Mouse (Mus musculus): Measurements from ENCODE around the gene Txlna. TPM values are rescaled to one million over a fixed set of nuclear protein-coding genes. Genes with fewer than 3 reads are reported as not detected.

The Txlna gene
- polyA plus RNA-seq, 1 experiment from 2014 or later = 47.0 TPM

- Histone ChIP-seq H3K9me3 (replicated peaks; ENCODE audit: control insufficient read depth, low read length) (no peaks in the 10 kb centered on the region), H3K4me1 (ENCODE audit: control insufficient read depth, insufficient read depth, low read length) (no peaks in the 10 kb centered on the region; the same call in 1 of the 2 replicates), H3K4me3 (ENCODE audit: low read length) (no peak overlapping the region), H3K36me3 (ENCODE audit: control insufficient read depth, insufficient read depth) (peaks cover 25% of the 10 kb centered on the region), H3K27ac (ENCODE audit: low read length) (no peak overlapping the region), H3K9ac (ENCODE audit: low read length) (no peak overlapping the region), H3K27me3 (ENCODE audit: control insufficient read depth, insufficient read depth, low read length) (no peaks in the 10 kb centered on the region), H3K4me2 (ENCODE audit: low read depth, low read length) (no peak overlapping the region)
- no peak for ATAC-seq (replicated peaks; ENCODE audit: extremely low read depth, insufficient read depth, low FRiP score)
- 90% methylated on average over 3 of the region's 3 CpGs for WGBS
These were observed 20.7 kb upstream of the Txlna start for GRCm38 (mm10) chr4:129661584-129661983.

DNA sequence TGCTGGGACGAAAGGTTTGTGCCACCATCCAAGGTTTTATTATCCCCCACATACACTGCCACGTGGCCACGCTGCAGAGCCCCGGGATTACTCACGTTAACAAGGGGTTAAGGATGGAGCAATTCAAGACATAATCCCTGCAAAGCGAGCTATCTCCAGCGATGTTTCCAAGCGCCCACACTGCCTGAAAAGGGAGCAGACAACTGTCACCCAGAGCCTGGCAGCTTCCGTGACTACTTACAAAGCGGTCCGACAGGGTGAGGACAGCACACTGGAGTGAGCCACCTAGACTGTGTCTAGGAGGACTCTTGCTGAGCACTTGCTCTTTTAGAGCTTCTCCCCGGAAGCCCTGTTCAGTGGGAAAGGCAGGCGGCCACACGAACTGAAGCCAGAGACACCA, 13.9 kb upstream of the Txlna start:
- WGBS = 91% methylated on average over 14 of the region's 14 CpGs
- H3K9ac ChIP-seq (ENCODE audit: low read length) = no peak overlapping the region
- no peaks in the 10 kb centered on the region for H3K27me3 ChIP-seq (ENCODE audit: control insufficient read depth, insufficient read depth, low read length)
- peaks cover 68% of the 10 kb centered on the region for H3K36me3 ChIP-seq (ENCODE audit: control insufficient read depth, insufficient read depth)
- H3K4me1 ChIP-seq (ENCODE audit: control insufficient read depth, insufficient read depth, low read length) = no peaks in the 10 kb centered on the region
- H3K4me3 ChIP-seq (ENCODE audit: low read length) = no peak overlapping the region
- no peaks in the 10 kb centered on the region for H3K9me3 ChIP-seq (replicated peaks; ENCODE audit: control insufficient read depth, low read length)
- ATAC-seq (replicated peaks; ENCODE audit: extremely low read depth, insufficient read depth, low FRiP score) = no peak
- no peak overlapping the region for H3K27ac ChIP-seq (ENCODE audit: low read length)
- H3K4me2 ChIP-seq (ENCODE audit: low read depth, low read length) = no peak overlapping the region

DNA sequence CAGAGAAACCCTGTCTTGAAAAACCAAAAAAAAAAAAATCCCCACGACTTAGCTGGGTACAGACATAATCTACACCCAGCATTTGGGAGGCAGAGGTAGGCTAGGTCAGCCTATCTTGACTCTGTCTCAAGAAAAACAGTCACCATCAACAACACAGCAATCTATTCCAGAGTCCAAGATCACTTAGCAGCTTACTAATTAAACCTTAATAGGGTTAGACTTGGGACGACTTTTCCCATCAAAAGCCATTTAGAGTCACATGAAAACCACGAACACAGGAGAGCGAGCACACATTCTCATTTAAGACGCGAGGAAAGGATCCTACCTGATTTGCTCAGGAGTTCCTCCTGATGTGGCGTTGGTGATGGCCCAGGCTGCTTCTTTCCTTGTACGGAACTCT, 9.5 kb upstream of the Txlna start:
- no peak for ATAC-seq (replicated peaks; ENCODE audit: extremely low read depth, insufficient read depth, low FRiP score)
- H3K9me3 ChIP-seq (replicated peaks; ENCODE audit: control insufficient read depth, low read length) = no peaks in the 10 kb centered on the region
- WGBS = 95% methylated on average over 8 of the region's 8 CpGs
- H3K36me3 ChIP-seq (ENCODE audit: control insufficient read depth, insufficient read depth) = peaks cover 82% of the 10 kb centered on the region
- H3K27me3 ChIP-seq (ENCODE audit: control insufficient read depth, insufficient read depth, low read length) = no peaks in the 10 kb centered on the region
- no peaks in the 10 kb centered on the region for H3K4me1 ChIP-seq (ENCODE audit: control insufficient read depth, insufficient read depth, low read length)
- no peak overlapping the region for H3K4me3 ChIP-seq (ENCODE audit: low read length)
- H3K9ac ChIP-seq (ENCODE audit: low read length) = no peak overlapping the region
- H3K4me2 ChIP-seq (ENCODE audit: low read depth, low read length) = no peak overlapping the region
- no peak overlapping the region for H3K27ac ChIP-seq (ENCODE audit: low read length)

GRCm38 (mm10) chr4:129648656-129649055, 7.8 kb upstream of the Txlna start:
- Histone ChIP-seq H3K4me1 (ENCODE audit: control insufficient read depth, insufficient read depth, low read length) (no peaks in the 10 kb centered on the region), H3K9me3 (replicated peaks; ENCODE audit: control insufficient read depth, low read length) (no peaks in the 10 kb centered on the region), H3K36me3 (ENCODE audit: control insufficient read depth, insufficient read depth) (peaks cover 70% of the 10 kb centered on the region), H3K27me3 (ENCODE audit: control insufficient read depth, insufficient read depth, low read length) (no peaks in the 10 kb centered on the region), H3K4me2 (ENCODE audit: low read depth, low read length) (no peak overlapping the region), H3K9ac (ENCODE audit: low read length) (no peak overlapping the region), H3K4me3 (ENCODE audit: low read length) (no peak overlapping the region), H3K27ac (ENCODE audit: low read length) (no peak overlapping the region)
- WGBS = 72% methylated on average over 1 of the region's 1 CpGs
- ATAC-seq (replicated peaks; ENCODE audit: extremely low read depth, insufficient read depth, low FRiP score) = no peak

GRCm38 (mm10) chr4:129645204-129645603, 4.3 kb upstream of the Txlna start:
- H3K9ac ChIP-seq (ENCODE audit: low read length) = no peak overlapping the region
- 82% methylated on average over 6 of the region's 6 CpGs for WGBS
- peaks cover 48% of the 10 kb centered on the region for H3K36me3 ChIP-seq (ENCODE audit: control insufficient read depth, insufficient read depth)

DNA sequence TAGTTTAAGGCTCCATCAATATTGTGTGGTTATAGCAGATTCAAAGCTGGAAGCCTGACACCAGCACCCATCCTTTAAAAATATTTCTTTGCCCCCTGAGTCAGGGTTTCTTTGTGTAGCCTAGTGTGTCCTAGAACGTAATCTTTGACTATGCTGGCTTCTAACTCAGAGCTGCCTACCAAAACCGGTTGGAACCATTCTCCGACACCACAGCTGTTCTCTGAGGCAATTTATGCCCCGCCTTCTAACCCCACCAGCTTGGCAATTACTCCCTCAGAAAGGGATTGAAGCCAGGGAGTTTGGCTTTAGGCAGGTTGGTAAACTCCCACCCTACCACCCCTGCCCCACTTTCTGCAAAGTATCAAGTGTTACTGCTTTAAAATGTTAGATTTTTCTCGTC, 891 bp upstream of the Txlna start:
- peak overlapping the region; percentile 36; the same call in 1 of the 2 replicates for H3K4me2 ChIP-seq (ENCODE audit: low read depth, low read length)
- H3K9me3 ChIP-seq (replicated peaks; ENCODE audit: control insufficient read depth, low read length) = no peaks in the 10 kb centered on the region
- 58% methylated on average over 5 of the region's 5 CpGs for WGBS
- H3K36me3 ChIP-seq (ENCODE audit: control insufficient read depth, insufficient read depth) = peaks cover 39% of the 10 kb centered on the region
- H3K4me1 ChIP-seq (ENCODE audit: control insufficient read depth, insufficient read depth, low read length) = peaks cover 23% of the 10 kb centered on the region
- H3K27ac ChIP-seq (ENCODE audit: low read length) = no peak overlapping the region
- peak overlapping the region; percentile 42 for H3K9ac ChIP-seq (ENCODE audit: low read length)
- ATAC-seq (replicated peaks; ENCODE audit: extremely low read depth, insufficient read depth, low FRiP score) = no peak
- H3K4me3 ChIP-seq (ENCODE audit: low read length) = no peak overlapping the region
- H3K27me3 ChIP-seq (ENCODE audit: control insufficient read depth, insufficient read depth, low read length) = no peaks in the 10 kb centered on the region

More at GRCm38 (mm10) chr4:129645204-129645603, 4.3 kb upstream of the Txlna start:
- Histone ChIP-seq H3K9me3 (replicated peaks; ENCODE audit: control insufficient read depth, low read length) (no peaks in the 10 kb centered on the region), H3K27ac (ENCODE audit: low read length) (no peak overlapping the region), H3K27me3 (ENCODE audit: control insufficient read depth, insufficient read depth, low read length) (no peaks in the 10 kb centered on the region), H3K4me3 (ENCODE audit: low read length) (no peak overlapping the region), H3K4me2 (ENCODE audit: low read depth, low read length) (no peak overlapping the region), H3K4me1 (ENCODE audit: control insufficient read depth, insufficient read depth, low read length) (0 out of 2 replicates have a peak, but pooled peaks cover 3% of the 10 kb centered on the region)
- ATAC-seq (replicated peaks; ENCODE audit: extremely low read depth, insufficient read depth, low FRiP score) = no peak

- H3K4me1 ChIP-seq (ENCODE audit: control insufficient read depth, insufficient read depth, low read length) = peaks cover 23% of the 10 kb centered on the region
- H3K9me3 ChIP-seq (replicated peaks; ENCODE audit: control insufficient read depth, low read length) = no peaks in the 10 kb centered on the region
- ATAC-seq (replicated peaks; ENCODE audit: extremely low read depth, insufficient read depth, low FRiP score) = no peak
- peak overlapping the region; percentile 98 for H3K27ac ChIP-seq (ENCODE audit: low read length)
- peak overlapping the region; percentile 60 for H3K4me3 ChIP-seq (ENCODE audit: low read length)
- WGBS = 2% methylated on average over 17 of the region's 17 CpGs
- peak overlapping the region; percentile 85 for H3K9ac ChIP-seq (ENCODE audit: low read length)
- H3K27me3 ChIP-seq (ENCODE audit: control insufficient read depth, insufficient read depth, low read length) = no peaks in the 10 kb centered on the region
- H3K36me3 ChIP-seq (ENCODE audit: control insufficient read depth, insufficient read depth) = peaks cover 37% of the 10 kb centered on the region
- peak overlapping the region; percentile 76 for H3K4me2 ChIP-seq (ENCODE audit: low read depth, low read length)
These were observed 696 bp downstream of the Txlna start for GRCm38 (mm10) chr4:129640101-129640637.

- 75% methylated on average over 15 of the region's 15 CpGs for WGBS
- Histone ChIP-seq H3K9ac (ENCODE audit: low read length) (peak overlapping the region; percentile 85), H3K27ac (ENCODE audit: low read length) (no peak overlapping the region; the same call in 1 of the 2 replicates)
These were observed 1.6 kb downstream of the Txlna start for GRCm38 (mm10) chr4:129639221-129639620.

GRCm38 (mm10) chr4:129633852-129634251, 7.0 kb downstream of the Txlna start:
- no peak for ATAC-seq (replicated peaks; ENCODE audit: extremely low read depth, insufficient read depth, low FRiP score)
- no peaks in the 10 kb centered on the region for H3K9me3 ChIP-seq (replicated peaks; ENCODE audit: control insufficient read depth, low read length)
- WGBS = 90% methylated on average over 6 of the region's 6 CpGs

More at GRCm38 (mm10) chr4:129639221-129639620, 1.6 kb downstream of the Txlna start:
- Histone ChIP-seq H3K4me2 (ENCODE audit: low read depth, low read length) (peak overlapping the region; percentile 76), H3K27me3 (ENCODE audit: control insufficient read depth, insufficient read depth, low read length) (no peaks in the 10 kb centered on the region), H3K4me1 (ENCODE audit: control insufficient read depth, insufficient read depth, low read length) (peaks cover 23% of the 10 kb centered on the region), H3K36me3 (ENCODE audit: control insufficient read depth, insufficient read depth) (peaks cover 42% of the 10 kb centered on the region), H3K4me3 (ENCODE audit: low read length) (peak overlapping the region; percentile 60), H3K9me3 (replicated peaks; ENCODE audit: control insufficient read depth, low read length) (no peaks in the 10 kb centered on the region)
- no peak for ATAC-seq (replicated peaks; ENCODE audit: extremely low read depth, insufficient read depth, low FRiP score)

More at GRCm38 (mm10) chr4:129633852-129634251, 7.0 kb downstream of the Txlna start:
- H3K4me1 ChIP-seq (ENCODE audit: control insufficient read depth, insufficient read depth, low read length) = peaks cover 8% of the 10 kb centered on the region
- no peak overlapping the region for H3K4me3 ChIP-seq (ENCODE audit: low read length)
- peaks cover 81% of the 10 kb centered on the region for H3K36me3 ChIP-seq (ENCODE audit: control insufficient read depth, insufficient read depth)
- no peaks in the 10 kb centered on the region for H3K27me3 ChIP-seq (ENCODE audit: control insufficient read depth, insufficient read depth, low read length)
- no peak overlapping the region for H3K9ac ChIP-seq (ENCODE audit: low read length)
- H3K27ac ChIP-seq (ENCODE audit: low read length) = no peak overlapping the region
- H3K4me2 ChIP-seq (ENCODE audit: low read depth, low read length) = no peak overlapping the region

All from heart, embryonic 16.5 days (tissue).